Mouse (Mus musculus): ENCODE results near the gene Slc22a14.
"Not testable (repeated sequence)": the region's sequence is repeated elsewhere in the genome, so short reads cannot be mapped to it uniquely, and the experiment has no call there.

Gene Slc22a14

DNA sequence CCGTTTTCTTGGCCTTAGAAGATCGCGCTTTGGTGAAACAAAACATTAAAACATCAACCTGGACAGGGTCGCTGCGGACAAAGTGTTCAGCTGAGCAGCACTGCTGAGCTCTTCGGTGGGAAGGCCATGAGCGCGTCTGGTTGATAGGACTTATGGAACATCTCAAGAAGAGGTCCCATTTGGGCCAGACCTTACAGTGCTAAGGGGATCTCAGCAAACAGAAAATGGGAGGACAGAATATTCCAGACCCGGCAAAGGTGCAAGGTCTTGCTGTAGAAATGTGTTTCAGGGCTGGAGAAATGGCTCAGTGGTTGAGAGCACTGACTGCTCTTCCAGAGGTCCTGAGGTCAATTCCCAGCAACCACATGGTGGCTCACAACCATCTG, 42.1 kb downstream of the Slc22a14 start:
- DNase-seq (ENCODE audit: low spot score in 2 of 2) = no peak

DNA sequence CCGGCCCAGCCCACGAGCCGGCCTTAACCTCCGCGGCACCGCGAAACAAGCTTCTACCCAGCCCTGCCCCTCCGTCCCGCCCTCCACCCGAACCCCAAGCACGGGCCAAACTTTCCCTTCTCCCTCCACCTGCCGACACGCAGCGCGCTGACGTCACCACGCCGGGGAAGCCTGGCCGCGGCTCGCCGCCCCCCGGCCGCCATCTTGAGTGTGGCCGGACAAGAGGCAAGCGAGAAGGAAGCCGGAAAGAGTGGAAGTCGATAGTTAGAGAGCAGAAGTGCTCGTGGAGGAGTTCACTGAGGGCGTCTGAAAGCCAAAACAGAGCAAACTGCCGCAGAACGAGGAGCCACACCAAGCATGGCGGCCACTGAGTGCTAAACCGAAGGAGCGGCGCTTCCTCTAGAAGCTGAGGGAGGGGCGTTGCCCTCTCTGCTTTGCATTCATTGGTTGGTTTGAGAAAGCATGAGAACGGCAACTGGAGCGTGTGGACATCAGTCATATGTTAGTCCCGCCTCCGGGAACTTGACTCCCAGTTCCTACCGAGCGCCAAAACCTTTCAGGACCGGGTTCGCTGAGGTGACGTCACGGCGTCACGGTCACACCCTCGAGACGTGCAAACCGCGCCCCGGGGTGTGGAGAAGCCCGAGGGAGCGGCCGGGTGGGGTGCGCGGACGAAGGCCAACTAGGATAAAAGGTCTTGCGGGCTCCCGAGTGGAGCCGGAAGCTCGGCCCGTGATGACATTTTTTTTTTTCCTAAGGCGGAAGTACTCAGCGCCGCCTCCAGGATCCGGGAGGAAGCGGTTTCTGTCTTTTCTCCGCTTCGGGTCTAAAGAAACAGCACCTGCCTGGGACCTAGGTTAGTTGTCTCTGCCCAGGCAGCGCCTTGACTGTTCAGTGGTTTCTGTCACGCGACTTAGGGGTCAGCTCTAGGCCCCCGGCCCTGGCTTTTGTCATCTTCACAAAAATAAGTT, 42.8 kb downstream of the Slc22a14 start, which contains the start of gene Oxsr1:
Oxsr1 (minus strand) TSS at position 139 of the 971 bp plus-strand sequence.
- DNase-seq (ENCODE audit: low spot score in 2 of 2) = peak; percentile 99 to 100

DNA sequence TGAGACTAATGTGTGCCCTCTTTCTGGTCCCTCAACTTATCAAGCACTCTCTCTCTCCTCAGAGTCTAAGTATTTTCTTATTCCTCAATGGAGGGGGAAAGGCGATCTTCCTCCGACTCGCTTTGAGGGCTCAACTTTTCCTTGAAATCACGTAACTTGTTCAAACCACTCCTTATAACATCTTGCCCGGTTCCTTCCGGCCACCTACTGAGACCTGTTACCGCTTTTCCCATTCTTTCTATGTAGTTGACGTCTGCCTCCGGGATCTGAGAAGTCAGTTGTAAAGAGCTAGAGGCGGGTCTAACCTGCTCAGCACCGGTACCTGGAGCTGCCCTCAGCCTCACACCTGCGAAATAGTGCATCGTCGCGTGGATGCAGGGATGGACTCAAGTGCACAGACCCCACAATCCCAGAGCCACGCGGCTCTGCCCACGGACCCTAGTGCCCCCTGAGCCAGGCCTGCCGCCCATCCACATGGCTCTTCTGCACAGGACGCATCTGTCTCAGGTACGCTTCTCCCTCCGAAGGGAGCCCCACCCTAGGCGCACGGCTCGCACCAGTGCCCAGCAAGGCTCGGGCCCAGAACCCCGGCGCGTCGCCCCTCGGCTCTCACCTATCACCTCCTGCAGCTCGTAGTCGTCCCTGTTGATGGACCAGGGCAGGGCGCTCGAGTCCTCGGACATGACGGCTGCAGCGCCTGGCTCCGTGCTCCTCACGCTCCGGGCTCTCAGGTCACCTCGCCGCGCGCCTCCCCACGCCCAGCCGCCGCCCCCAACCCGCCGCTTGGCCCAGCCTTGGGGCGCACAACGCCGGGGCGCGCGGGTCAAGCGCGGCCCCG, 43.7 kb downstream of the Slc22a14 start:
- DNase-seq (ENCODE audit: low spot score in 2 of 2) = no peak

DNA sequence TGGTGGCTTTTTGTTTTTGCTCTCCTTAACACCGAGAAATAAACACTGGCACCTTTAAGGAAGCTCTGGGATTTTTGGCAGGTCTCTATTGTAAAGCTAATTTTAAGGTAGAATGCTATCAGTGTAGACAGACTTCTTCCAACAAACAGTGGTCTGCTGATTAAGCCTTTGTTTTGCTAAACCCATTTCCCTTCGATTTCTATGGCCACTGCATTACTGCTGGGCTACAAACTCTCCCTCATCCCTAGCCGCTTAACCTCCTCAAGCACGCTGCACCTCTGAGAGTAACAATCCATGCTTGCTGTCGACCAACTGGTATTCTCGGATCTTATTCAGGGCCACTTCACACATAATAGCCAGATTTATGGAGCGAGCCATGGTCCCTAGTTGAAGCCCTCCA, 44.4 kb downstream of the Slc22a14 start:
- DNase-seq (ENCODE audit: low spot score in 2 of 2) = no peak

DNA sequence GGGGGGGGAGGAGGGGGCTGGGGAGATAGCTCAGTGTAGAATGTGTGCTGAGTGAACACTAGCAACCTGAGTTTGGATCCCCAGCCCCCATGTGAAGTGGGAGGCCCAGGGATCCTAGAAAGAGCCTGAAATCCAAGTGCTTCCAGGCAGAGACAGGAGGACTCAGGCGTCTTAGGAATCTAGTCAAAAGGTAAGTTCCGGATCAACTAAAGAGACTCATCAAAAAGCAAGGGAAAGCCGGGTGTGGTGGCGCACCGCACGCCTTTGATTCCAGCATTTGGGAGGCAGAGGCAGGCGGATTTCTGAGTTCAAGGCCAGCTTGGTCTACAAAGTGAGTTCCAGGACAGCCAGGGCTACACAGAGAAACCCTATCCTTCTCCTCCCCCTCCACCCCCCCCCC, 44.9 kb downstream of the Slc22a14 start:
- no peak for DNase-seq (ENCODE audit: low spot score in 2 of 2)

DNA sequence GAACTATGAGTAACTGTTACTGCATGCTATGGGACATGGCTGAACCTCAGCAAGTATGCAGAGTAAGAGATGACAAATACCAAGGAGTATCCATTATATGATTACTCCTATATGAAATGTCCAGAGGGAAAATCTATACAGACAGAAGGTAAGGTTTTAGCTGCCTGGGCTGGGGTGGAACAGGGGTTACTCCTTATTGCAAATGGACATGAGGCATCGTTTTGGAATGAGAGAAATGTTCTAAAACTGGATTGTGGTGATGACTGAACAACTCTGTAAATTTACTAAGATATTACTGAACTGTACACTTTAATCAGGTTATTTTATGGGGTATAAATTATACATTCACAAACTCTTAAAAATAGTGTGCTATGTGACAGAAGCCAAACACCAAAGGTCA, 46.5 kb downstream of the Slc22a14 start:
- no peak for DNase-seq (ENCODE audit: low spot score in 2 of 2)

DNA sequence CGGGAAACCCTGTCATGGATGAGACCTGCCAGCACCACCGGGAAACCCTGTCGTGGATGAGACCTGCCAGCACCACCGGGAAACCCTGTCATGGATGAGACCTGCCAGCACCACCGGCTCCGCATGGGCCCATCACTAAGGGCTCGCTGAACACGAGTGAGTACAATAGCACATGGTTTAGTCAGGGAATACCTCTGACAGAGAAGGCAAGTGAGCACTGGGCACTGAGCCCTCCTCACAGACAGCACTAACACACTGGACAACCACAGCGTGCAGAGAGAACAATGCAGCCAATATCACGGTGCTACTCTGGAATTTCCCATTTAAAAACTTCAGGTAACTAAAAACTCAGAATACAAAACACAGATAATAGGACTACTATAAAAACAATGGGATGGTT, 52.3 kb downstream of the Slc22a14 start:
- DNase-seq (ENCODE audit: low spot score in 2 of 2) = no peak

DNA sequence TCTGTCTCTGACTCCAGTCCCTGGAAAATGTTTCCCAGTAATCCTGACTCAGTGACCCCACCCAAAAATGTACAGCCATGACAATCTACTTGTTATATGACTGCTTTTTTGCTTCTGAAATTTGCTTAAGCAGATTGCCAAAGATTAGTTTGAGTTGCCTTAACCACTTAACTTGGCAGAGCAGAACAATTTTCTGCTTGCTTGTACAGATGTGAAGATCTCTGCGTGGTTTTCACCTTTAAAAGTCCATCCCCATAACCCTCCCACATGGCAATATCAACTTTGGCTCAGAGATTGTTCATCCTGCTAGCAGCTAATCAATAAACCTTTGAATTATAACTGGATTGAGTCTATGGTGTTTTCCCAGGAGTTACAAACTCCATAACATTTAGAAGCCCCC, 56.3 kb downstream of the Slc22a14 start:
- DNase-seq (ENCODE audit: low spot score in 2 of 2) = no peak

DNA sequence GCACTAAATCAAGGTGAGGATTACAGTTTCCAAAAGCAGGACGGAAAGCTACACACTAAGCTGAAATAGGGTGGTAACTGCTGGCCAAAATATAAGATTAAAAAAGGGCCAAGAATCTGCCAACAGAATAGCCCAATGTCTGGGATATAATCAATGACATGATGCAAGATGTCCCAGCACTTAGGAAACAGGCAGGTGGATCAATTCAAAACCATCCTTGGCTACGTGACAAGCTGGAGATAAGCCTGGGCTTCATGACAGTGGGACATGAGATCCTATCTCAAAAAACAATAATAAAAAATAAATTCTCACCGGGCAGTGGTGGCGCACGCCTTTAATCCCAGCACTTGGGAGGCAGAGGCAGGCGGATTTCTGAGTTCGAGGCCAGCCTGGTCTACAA, 59.5 kb downstream of the Slc22a14 start:
- DNase-seq (ENCODE audit: low spot score in 2 of 2) = no peak

DNA sequence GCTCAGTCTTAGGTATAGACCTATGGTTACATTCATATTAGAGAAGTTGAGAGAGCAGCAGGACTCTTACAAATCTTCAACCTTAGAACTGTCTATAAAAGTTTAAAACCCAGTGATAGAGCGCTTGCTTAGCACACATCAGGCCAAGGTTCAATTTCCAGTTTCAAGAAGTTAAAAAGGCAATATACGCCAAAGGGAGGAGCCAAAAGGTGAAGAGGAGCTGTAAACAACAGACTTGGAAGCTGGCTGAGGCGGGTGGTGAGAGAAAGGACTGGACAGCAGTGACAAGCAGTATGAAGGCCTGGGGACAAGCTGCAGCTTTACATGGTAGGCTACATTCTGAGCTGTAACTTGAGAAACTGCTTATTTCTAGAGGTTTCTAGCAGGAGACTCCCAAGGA, 66.8 kb downstream of the Slc22a14 start:
- DNase-seq (ENCODE audit: low spot score in 2 of 2) = no peak

DNA sequence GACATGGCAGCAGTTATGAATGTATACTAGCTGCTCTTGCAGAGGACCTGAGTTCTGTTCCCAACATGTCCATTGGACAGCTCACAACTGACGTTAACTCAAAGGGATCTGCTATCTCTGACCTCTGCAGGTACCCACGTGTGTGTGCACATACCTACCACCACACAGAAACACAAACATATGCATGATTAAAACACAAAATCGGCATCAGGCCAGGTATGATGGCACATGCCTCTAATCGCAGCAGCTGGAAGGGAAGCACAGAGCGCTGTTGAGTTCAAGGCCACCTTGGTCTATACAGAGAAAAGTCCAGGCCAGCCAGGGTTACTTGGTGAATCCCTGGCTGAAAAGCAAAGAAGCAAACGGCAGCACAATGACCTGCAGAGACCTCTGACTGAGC, 67.7 kb downstream of the Slc22a14 start:
- DNase-seq (ENCODE audit: low spot score in 2 of 2) = no peak

DNA sequence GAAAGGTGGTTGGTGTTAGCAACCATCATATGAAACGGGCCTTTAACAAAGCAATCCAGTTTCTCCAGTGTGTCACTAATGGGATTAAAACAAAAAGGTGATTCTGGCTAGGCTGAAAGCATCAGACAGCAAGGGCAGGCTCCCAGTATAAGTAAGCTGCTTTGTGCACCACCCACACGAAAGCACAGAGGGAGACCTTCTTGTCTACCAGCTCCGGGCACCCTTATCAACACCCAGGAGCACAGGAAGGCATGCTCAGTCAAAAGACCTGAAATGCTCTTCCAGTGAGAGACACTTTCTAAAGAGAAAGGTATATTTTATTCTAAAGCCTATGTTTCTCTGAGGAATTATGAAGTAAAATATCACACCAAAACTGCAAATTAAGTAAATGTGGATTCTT, 74.6 kb downstream of the Slc22a14 start:
- no peak for DNase-seq (ENCODE audit: low spot score in 2 of 2)

DNA sequence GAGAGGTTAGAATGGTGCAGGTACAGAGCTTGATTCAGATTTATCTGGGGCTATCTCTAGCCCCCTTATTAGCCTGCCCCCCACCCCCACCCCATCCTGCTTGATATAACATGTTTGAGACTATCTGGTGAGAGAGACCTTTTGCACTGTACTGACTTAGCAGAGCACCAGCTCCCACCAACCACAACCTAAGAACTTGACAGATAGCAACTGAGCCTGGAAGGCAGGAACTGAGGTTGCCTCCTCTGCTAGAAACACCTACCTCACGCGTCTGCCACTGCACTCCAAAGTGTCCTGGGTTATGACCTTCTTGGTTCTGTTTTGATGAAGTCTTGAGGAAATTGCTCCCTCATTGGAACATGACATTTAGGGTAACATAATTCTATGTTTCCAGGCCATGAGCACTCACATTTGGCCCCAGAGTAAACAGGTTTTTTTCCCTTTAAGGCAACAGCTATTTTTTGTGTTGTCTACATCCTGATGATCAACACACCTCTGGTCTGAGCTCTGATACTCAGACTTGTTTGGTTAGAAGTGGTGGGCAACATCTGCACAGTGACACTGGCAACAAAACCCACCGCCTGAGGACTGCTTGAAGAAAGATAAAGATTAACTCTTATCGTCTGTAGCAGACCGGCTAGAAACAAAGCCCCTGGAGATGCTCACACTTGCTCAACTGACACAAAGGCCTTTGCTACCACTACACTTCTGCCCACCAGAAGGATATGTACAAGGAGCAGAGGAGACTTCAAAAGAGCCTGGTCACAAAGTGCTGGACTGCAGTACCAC, 84.3 kb downstream of the Slc22a14 start:
- DNase-seq (ENCODE audit: low spot score in 2 of 2) = no peak

DNA sequence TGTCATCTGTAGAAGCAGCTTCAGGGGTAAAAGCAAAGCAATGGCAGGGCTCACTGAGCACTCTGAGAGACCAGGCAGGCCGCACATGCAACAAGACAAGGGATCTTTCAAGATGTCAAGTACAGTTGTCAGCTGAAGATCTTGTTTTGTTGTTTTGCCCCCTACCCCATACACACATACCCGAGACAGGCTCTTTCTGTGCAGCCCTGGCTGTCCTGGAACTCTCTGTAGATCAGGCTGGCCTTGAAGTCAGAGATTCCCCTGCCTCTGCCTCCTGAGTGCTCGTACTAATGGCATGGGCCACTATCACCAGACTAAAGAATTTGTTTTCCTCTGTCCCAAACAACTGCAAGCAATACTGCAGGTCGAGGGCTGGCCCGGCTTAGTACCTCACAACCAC, 87.3 kb downstream of the Slc22a14 start:
- DNase-seq (ENCODE audit: low spot score in 2 of 2) = no peak

DNA sequence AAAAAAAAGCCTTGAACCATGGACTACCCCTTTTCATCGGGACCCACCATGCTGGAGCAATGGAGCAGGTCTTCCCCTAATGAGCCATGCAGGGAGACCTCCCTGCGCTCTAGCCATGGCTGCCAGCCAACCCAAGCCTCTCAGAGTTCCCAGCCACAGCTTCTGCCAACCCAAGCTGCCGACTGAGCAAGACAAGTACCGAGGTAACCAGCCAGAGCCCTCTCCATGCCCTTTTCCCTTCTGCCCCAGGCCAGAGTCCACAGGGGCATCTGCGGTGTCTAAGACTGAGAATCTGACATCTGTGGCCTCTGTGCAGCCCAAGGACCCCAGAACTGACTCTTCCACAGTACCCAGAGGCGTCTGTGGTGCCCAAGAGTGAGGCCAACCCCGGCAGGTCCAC, 89.0 kb downstream of the Slc22a14 start:
- no peak for DNase-seq (ENCODE audit: low spot score in 2 of 2)

DNA sequence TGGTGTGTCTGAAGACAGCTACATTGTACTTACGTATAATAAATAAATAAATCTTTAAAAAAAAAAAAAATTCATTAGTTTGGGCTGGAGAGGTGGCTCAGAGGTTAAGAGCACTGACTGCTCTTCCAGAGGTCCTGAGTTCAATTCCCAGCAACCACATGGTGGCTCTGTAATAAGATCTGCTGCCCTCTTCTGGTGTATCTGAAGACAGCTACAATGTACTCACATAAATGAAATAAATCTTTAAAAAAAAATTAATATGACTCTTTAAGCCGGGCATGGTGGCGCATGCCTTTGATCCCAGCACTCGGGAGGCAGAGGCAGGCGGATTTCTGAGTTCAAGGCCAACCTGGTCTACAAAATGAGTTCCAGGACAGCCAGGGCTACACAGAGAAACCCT, 90.5 kb downstream of the Slc22a14 start:
- DNase-seq (ENCODE audit: low spot score in 2 of 2) = not testable (repeated sequence)

DNA sequence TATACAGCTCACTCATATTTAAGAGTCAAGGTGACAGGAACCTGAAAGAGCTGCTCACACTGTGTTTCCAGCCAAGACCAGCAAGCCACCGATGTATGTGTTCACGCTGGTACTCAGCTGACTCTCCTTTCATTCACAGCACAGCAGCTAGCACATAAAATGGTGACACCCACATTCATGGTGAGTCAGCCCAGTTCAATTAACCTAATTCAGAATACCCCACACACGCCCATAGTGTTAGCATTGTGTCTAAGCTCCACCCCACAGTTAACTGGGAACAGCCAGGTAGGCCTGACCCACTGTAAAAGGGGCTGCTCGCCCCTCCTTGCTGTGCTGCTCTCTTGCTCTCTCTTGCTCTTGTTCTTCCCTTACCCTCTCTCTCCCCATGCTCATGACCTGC, 93.9 kb downstream of the Slc22a14 start:
- no peak for DNase-seq (ENCODE audit: low spot score in 2 of 2)

DNA sequence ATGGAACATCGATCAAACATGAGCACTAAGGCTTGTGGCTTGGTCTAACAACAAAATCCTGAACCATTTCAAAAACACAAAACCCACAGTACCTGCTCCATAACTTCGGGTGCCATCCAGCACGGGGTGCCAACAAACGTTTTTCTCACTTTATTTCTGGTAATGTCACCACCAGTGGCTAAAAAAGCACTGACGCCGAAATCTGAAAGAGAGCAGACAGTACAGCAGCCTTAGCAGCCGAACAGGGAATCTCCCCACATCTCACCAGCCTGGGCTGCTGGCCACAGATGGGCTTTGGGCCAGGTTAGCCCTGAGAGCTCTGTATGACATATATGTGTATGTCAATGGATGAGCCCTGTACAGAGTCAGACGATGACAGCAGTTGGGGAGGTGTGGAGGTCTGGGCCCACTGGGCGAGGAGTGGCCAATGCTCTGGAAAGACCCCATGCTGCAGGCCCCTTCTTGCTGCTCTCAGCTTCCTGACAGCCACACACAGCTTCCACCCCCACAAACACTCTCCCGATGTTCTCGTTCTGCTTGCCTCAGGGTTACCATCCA, 96.7 kb downstream of the Slc22a14 start:
- no peak for DNase-seq (ENCODE audit: low spot score in 2 of 2)

DNA sequence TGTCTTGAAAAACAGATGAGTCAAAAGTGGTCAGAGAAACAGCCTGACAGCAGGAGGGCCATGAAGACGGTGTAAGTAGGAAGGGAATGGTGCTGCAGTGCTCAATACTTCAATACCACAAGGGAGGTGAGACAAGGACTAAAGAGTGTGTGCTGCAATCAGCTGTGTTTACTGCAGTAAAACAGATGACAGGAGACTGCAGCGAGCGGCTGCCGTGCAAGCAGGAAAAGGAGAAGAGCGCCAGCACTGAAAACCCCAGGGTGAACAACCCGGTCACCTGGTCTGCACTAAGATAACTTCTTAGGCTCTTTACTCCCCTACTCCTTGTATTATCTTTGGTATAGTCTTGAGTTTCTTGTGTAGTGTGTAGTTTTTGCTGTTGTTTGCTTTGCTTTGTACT, 97.2 kb downstream of the Slc22a14 start:
- no peak for DNase-seq (ENCODE audit: low spot score in 2 of 2)

DNA sequence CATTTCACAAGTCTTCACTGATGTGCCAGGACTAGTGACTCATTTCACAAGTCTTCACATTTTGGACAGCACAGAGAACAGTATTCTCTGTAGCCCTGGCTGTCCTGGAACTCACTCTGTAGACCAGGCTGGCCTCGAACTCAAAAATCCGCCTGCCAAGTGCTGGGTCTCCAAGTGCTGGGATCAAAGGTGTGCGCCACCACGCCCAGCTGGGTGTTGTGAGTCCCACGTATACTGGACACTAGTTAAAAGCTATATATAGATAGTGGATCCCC, 99.3 kb downstream of the Slc22a14 start:
- DNase-seq (ENCODE audit: low spot score in 2 of 2) = not testable (repeated sequence)

DNA sequence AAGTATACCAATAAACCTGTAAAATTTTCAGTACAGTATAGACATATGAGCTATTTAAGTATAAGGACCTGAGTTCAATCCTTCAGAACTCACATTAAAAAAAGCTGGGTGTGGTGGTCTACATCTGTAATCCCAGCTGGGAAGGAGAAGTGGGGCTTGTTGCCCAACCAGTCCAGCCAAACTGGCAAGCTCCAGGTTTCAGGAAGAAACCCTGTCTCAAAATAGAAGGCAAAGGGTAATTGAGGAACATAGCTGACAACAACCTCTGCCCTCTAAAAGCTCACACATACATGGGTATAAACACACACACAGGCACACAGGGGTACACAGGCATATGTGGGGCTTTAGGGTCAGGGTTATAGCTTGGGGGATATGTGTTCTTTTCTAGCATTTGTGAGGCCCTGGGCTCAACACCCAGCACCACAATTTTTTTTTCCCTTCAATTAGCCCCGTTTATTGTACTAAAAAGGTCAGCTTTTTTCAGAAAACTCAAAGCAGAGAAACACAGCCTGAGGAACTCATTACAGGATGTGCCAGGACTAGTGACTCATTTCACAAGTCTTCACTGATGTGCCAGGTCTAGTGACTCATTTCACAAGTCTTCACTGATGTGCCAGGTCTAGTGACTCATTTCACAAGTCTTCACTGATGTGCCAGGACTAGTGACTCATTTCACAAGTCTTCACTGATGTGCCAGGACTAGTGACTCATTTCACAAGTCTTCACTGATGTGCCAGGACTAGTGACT, 99.8 kb downstream of the Slc22a14 start:
- not testable (repeated sequence) for DNase-seq (ENCODE audit: low spot score in 2 of 2)
